Comparison of ENCODE assay signal across 11 mouse cellular contexts in genomic region chr4:34966336-34966957, GRCm38 (mm10).
A peak's percentile ranks its signal among the peaks of the same experiment; 100 is the strongest.
DNase-seq lines count a peak whose midpoint lies in the region; ATAC-seq and TF ChIP-seq lines count a peak whose summit lies in the region.
"Had no signal": no experiment of that assay in that cellular context is flagged by ENCODE, and none has a peak within 500 bp of the region (broad histone marks: within the 10 kb centered on the region; RNA-seq: fewer than 3 reads in every experiment).

No protein-coding gene starts in this region.

- H3K9ac ChIP-seq in hindbrain, postnatal 0 days (replicated peaks; ENCODE audit: low read length): no peak overlapping the region
- H3K9ac ChIP-seq in hindbrain, embryonic 13.5 days: no peak overlapping the region
- H3K9ac ChIP-seq: neural tube, embryonic 13.5 days had no signal

- no peak overlapping the region for H3K4me3 ChIP-seq in hindbrain, postnatal 0 days (ENCODE audit: low read length)
- no peak overlapping the region for H3K4me3 ChIP-seq in hindbrain, embryonic 13.5 days
- H3K4me3 ChIP-seq: megakaryocyte, embryonic 14.5 days; neural tube, embryonic 13.5 days had no signal

- H3K4me2 ChIP-seq in hindbrain, postnatal 0 days (ENCODE audit: low read depth, low read length): no peak overlapping the region
- no peak overlapping the region for H3K4me2 ChIP-seq in hindbrain, embryonic 13.5 days
- H3K4me2 ChIP-seq: neural tube, embryonic 13.5 days had no signal

- 55% methylated on average over 8 of the region's 8 CpGs for WGBS in hindbrain, postnatal 0 days
- WGBS in hindbrain, embryonic 13.5 days: 54% methylated on average over 8 of the region's 8 CpGs

- no peak overlapping the region for H3K27ac ChIP-seq in hindbrain, postnatal 0 days
- no peak overlapping the region for H3K27ac ChIP-seq in hindbrain, embryonic 13.5 days
- H3K27ac ChIP-seq: neural tube, embryonic 13.5 days had no signal

- no peaks in the 10 kb centered on the region for H3K9me3 ChIP-seq in hindbrain, postnatal 0 days (ENCODE audit: low read length)
- H3K9me3 ChIP-seq in hindbrain, embryonic 13.5 days: no peaks in the 10 kb centered on the region
- H3K9me3 ChIP-seq: megakaryocyte, embryonic 14.5 days; neural tube, embryonic 13.5 days had no signal

- no peaks in the 10 kb centered on the region for H3K4me1 ChIP-seq in hindbrain, postnatal 0 days (ENCODE audit: insufficient read depth, low read length)
- H3K4me1 ChIP-seq in hindbrain, embryonic 13.5 days (replicated peaks): peaks cover 6% of the 10 kb centered on the region; the same call in 1 of the 2 replicates
- H3K4me1 ChIP-seq: megakaryocyte, embryonic 14.5 days had no signal

- peak; percentile 70 for ATAC-seq in hindbrain, postnatal 0 days
- no peak for ATAC-seq in hindbrain, embryonic 13.5 days (ENCODE audit: low FRiP score)

- TF ChIP-seq CTCF in hindbrain, postnatal 0 days (IDR thresholded peaks at IDR 0.05; ENCODE audit: low read depth): 0 out of 2 replicates have a peak, but pooled peaks have one; percentile 7

- no peaks in the 10 kb centered on the region for H3K36me3 ChIP-seq in hindbrain, postnatal 0 days (ENCODE audit: insufficient read depth, low read length)
- H3K36me3 ChIP-seq in hindbrain, embryonic 13.5 days: no peaks in the 10 kb centered on the region
- H3K36me3 ChIP-seq: neural tube, embryonic 13.5 days had no signal

- peak; percentile 55 for DNase-seq in hindbrain, postnatal 0 days (ENCODE audit: low spot score)
- peak; percentile 78 for DNase-seq in Muller cell, postnatal 12 days (ENCODE audit: inconsistent ontology term)
- DNase-seq in adrenal gland, postnatal 10 days: peak; percentile 74
- DNase-seq in left cerebral cortex, postnatal 36 days (ENCODE audit: low spot score in 2 of 2): peak; percentile 55 to 66
- no peak for DNase-seq in gastrocnemius, postnatal 36 days
- no peak for DNase-seq in gastrocnemius, postnatal 10 days
- DNase-seq in gastrocnemius, postnatal 14 days: no peak
- DNase-seq: cerebellum, adult 9-10 months had no signal

- H3K27me3 ChIP-seq in hindbrain, postnatal 0 days (ENCODE audit: insufficient read depth, low read length): no peaks in the 10 kb centered on the region
- H3K27me3 ChIP-seq in hindbrain, embryonic 13.5 days: no peaks in the 10 kb centered on the region
- H3K27me3 ChIP-seq: megakaryocyte, embryonic 14.5 days; neural tube, embryonic 13.5 days had no signal

- intact Hi-C loops in left cerebral cortex, postnatal 36 days (cut with DNase I): no loop called here
- intact Hi-C loops in gastrocnemius, postnatal 36 days (cut with DNase I): no loop called here
- intact Hi-C loops in gastrocnemius, postnatal 14 days (cut with DNase I; ENCODE audit: low total_unique reads): no loop called here

Comparison
In these comparisons a context has a peak if more than half of its experiments do, and no peak if none do; other contexts are left out.
1. DNase-seq: peak in hindbrain, postnatal 0 days (single experiment), Muller cell, postnatal 12 days (single experiment), adrenal gland, postnatal 10 days (single experiment) and left cerebral cortex, postnatal 36 days (2 of 2); none in gastrocnemius, postnatal 36 days (0 of 2), gastrocnemius, postnatal 10 days (single experiment) and gastrocnemius, postnatal 14 days (single experiment).